Mouse (Mus musculus): ENCODE measurements around the gene Foxa1.
A peak's percentile ranks its signal among the peaks of the same experiment; 100 is the strongest.

Foxa1 gene

DNA sequence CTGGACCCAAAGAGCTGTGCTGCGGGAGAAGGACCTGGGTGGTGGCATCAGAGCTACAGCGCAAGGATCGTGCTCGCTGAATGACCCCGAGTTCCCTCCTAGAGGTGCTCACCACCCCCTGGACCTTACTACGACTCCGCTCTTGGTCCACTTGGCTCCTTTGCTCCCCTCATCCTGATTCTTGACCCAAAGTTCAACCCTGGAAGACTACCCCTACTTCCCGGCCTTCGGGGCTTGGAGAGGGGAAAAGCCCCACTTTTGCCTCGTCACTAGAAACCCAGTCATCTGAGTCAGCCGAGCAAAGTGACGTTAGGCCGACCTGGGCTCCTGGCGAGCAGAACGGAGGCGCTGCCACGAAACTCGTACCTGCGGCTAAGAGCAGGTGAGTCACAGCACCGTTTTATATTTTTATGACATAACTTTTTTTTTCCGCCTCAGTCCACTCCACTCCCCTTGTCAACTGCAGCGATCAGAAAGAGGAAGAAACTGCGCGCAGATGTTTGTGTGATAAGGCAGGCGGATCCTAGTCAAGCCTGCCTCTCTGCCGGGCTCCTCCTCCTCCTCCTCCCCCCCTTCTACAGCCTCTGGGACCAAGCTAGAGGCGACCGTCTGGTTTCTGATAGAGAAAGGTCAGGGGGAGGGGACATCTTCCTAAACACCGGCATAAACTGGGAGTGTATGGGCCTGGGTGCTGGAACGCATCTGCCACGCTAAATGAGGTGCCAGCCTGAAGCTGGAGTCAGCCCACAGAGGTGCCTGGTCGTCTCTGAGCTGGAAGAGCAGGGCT is at the start of gene Foxa1:
Gene Foxa1 (minus strand): TSS at position 502 of the 787 bp plus-strand sequence.
- DNase-seq, result peak; percentile 81

DNA sequence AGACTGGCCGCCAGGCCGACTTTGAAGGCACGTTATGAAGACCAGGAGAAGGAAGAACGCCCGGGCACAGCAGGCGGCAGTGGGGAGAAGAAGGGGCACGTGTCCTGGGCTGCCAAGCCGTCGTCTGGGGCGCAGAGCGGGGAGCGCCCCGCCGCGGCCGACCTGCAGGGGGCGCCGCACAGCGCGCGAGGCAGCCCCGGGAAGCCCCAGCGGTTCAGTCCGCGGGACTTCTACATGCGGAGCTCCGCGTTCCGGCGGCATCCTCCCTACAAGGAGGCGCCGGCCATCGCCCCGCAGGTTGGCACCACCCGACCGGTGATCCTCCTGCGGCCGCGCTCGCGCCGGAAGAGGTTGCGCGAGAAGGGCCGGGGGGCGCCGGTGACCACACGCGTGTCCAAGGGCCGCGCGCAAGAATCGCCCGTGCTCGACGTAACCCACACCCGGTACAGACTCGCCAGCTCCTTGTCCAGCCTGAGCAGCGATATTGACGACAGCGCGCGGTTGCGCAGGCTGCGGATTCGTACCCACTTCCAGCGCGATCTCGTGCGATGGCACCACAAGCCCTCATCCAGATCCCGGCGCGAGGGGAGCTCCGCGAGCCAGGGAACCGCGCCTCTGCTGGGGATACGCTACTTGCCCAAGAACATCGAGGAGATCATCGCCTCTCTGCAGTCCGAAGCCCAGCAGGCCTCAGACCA is 29.4 kb upstream of the Foxa1 start:
- no peak for DNase-seq

DNA sequence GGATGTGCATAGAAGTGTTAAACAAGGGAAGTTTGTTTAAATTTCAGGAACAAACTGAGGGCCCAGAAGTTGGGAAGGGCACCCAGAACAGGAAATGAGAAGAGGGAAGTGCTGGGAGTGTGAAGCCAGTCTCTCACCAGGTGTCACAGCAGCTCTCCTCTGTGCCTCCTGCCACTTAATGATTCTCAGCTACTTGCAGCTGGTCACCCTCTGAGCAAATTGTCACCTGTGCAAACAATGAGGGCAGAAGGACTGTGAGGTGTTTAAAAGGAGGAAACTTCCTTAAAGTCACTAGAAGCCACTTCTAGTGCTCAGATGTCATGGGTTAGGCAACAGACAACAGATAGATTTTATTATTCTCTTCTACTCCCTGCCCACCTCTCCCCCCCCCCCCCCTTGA is 25.7 kb upstream of the Foxa1 start:
- peak; percentile 45 for DNase-seq

GRCm38 (mm10) chr12:57571773-57572172 is 25.1 kb upstream of the Foxa1 start:
- DNase-seq, result no peak

GRCm38 (mm10) chr12:57563909-57564308 is 17.2 kb upstream of the Foxa1 start, which contains the start of gene Ttc6:
Gene Ttc6 (plus strand): TSS chr12:57564113.
- DNase-seq, result peak; percentile 75

DNA sequence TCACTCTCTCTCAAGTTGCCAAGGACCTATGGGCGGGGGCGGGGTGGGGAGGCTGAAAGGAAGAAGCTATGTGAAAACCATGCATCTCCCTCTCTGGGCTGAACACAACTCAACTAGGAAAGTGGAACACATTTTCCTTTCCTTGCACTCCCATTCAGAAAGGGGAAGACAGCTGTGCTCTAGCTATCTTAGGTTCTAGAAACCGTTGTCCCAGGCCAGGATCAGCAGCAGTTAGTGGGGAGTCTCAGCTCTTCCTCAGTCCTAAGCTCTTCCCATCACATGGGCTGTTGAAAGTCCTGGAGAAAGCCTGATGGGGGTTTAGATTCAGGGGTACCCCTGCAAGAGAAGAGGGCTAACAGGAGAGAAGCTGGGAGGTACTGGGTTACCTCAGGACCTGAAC is 7.4 kb upstream of the Foxa1 start:
- DNase-seq, result peak; percentile 59

DNA sequence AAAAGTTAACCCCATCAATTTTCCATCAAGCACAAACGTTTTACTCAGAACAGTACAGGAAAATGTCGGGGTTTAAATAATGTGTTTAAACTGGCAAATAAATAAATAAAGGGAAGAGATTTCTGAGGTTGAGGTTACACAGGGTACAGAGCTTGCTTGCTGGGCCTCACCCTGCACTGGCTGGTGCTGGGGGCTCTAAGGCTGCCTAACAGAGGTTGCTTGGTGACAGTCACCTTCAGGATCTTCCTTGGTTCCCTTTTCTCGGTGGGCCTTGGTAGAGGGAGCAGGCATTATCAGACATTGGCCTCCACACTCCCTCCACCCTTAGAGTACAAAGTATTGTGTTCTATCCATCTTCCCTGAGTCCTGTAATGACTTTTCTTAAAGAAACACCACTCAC is 5.6 kb upstream of the Foxa1 start:
- peak; percentile 62 for DNase-seq

- DNase-seq, result no peak
These were observed 4.2 kb upstream of the Foxa1 start for GRCm38 (mm10) chr12:57550881-57551280.

GRCm38 (mm10) chr12:57550181-57550808 is 3.6 kb upstream of the Foxa1 start:
- DNase-seq, result peak; percentile 75

DNA sequence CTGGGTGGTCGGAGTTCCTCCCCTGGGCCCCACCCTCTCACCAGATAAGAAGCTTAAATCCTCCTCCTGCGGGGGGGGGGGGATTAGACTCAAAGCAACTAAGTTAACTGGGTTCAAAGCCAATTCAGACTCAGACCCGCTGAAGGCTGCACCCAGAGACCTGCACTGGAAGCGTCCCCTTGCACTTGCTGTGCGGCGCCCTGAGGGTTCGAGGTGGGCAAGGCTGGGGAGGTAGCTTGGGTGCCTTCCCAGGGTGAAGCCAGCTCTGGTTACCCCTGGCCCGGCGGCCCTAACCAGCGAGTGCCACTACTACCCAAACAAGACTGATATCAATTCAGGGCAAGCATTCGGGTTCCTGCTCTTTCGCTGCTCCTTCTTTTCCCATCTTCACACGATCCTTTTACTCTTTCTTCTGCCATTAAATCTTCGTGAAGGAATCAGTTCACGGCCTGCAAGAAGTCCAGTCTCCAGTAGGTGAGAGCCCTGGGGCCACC is 3.0 kb upstream of the Foxa1 start:
- no peak for DNase-seq

DNA sequence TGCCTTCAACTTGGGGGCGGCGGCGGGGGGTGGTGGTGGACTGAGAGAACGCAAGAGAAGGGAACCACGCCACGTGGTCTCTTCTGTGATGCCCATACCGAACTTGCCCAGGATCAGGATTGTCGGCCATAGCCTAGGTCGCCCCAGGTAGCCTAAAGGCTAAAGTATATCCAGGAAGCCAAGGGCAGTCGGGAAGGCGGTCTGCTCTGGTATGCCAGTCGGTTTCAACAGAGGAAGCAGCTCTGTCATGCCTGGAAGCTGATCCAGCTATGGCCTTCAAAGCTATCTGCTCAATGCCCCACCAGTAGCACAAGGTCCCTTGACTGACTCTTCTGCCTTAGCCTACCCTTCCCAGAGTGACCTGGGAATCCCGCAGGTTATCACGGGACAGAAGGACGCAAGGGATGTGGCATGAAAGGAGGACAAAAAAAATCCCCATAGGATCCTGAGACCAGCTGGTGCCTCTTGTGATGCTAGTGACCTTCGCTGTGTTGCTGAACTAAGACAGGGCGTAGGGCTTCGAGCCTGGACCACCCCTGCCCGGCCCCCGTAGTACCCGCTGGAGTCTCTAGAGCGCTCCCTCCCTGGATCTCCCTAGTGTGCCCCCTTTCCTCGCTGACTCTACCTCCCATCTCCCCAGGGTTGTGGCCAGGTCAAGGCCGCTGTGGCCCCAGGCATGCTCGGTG is 2.4 kb upstream of the Foxa1 start:
- peak; percentile 80 for DNase-seq

DNA sequence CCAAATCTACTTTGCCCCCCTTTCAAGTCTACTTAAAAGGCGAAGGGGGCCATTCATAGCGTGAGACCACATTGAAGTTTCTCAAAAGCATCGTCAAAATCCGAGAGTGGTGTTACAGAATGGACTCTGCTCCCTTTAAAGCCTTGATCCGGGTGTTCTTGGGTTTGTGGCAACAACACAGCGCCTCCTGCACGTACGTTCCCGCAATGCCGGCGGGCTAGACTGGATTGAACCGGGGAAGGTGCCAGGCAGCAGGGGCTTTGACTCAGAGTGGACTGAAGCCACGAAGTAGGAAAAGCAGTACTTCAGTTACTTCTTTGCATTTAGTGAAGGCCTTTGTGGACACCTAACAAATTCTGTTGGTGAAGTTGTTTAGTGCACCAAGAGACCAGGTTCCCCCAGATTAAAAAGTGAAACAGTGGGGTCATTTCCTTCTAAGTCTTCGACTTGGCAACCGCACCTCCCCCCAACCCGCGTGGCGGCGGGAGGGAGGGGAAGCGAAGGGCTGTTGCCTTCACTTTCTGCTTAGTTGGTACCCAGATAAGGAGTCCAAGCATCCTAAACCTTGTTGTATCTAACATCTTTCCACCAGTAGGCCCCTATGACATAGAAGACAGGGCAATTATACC is 1.8 kb upstream of the Foxa1 start:
- DNase-seq, result peak; percentile 82

DNA sequence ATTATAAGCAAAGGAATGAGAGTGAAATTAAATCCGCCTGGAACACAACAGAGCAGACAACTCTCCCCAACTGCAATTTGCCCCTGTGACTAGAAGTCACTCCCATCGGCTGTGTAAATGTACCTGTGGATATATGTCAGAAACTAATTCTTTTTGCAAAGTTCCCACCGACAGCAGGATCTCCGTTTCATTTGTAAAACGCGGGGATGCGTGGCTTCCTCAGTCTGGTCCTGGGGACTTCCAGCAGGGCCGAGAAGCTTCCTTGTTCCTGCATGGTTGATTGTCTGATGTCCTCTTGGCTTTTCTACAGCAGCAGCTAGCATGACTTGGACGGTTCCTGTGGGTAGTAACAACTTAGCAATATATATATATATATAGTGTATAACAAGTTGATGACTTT is 1.2 kb upstream of the Foxa1 start:
- DNase-seq, result peak; percentile 65

GRCm38 (mm10) chr12:57545371-57546241 is 1.1 kb downstream of the Foxa1 start:
- peak; percentile 92 for DNase-seq

- DNase-seq, result peak; percentile 66
These were observed 1.9 kb downstream of the Foxa1 start for GRCm38 (mm10) chr12:57544641-57545370.

DNA sequence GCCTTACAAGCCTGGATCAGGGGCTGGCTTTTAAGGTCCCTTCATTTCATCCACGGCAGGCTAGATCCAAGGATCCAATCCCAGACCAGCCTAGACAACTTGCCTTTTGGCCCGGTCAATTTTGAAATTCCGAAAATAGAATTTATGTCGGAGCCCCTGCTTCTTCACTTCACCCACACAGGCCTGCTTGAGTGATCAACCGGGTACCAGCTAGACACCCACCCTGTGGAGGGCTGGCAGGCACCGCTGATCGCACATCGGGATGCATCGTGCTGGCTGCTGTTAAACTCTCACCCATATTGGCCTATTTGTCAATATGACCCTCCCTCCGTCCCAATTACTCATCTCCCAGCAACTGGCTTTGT is 3.1 kb downstream of the Foxa1 start:
- no peak for DNase-seq

GRCm38 (mm10) chr12:57542746-57543626 is 3.7 kb downstream of the Foxa1 start:
- DNase-seq, result peak; percentile 86

DNA sequence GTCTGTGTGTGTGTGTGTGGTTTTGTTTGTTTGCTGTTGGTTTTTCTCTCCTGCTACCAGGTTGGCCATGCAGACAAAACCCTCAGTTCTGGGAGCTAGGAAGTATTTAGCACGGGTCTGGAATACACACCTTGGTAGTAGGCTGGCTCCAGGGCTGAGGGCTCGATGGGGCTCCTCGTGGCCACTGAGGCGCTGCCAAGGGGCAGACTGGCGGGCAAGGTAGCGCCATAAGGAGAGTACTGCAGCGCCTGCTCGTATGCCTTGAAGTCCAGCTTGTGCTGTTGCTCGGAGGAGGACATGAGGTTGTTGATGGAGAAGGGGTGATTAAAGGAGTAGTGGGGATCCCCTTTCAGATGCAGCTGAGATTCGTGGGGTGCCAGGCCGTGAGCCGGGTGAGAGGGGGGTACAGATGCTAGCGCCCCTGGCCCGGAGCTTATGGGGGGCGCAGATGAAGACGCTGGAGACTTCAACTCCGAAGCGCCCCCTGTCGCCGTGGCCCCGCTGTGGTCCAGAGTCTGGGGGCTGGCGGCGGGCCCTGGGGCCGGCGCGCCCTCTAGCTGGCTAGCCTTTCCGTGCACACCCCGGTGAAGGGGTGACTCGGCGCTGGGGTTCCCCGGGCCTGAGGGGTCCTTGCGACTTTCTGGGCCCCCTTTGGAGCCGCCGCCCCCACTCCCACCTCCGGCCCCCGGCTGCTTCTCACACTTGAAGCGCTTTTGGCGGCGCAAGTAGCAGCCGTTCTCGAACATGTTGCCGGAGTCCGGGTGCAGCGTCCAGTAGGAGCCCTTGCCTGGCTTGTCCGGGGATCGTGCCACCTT is 4.6 kb downstream of the Foxa1 start:
- DNase-seq, result peak; percentile 84

DNA sequence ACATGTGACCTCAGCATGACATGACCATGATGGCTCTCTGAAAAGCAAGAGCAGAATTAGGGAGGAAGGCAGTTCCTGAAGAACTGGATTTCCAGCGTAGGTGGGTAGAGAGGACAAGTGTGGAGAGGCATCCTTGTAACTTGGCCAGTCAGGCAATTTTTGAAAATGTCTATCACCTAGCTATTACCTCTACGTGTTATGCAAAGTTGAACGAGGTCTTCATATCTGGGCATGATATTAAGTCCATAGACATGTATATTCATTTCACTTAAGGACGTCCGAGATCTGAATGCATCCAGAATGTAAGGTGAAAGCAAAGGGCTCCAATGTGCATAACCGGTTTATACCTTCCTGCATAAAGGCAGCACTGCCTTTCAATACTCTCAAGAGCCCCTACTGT is 5.6 kb downstream of the Foxa1 start:
- DNase-seq, result peak; percentile 42
